Mouse (Mus musculus): ENCODE measurements at regions not wholly inside any gene's neighbourhood (a gene's known extent, or its start where the extent isn't known, plus 50 kb on each side); places are given as distances from the start of the nearest gene placed in this dataset.
A peak's percentile ranks its signal among the peaks of the same experiment; 100 is the strongest.

- no peaks in the 10 kb centered on the region for H3K4me1 ChIP-seq (replicated peaks)
Observed at GRCm38 (mm10) chr10:124603061-124603460, 786.2 kb downstream of the Slc16a7 start.

DNA sequence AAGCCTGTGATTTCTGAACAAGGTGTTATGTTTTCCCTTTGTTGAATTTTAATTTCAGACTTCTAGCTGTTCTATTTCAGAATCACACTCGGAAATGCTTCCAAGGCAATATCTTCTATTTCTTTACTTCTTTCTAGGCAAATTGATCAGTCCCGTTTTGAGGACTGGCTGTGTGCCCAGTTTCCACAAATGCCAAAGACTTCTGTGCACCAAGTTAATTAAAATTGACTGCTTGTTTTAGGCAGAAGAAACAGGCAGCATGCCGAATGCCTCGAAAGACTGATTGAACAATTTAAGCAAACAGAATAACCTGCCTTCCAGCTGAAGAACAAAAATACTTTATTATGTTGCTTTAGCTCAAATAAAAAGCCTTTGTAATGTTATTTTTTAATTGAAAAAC lies 818.5 kb downstream of the Slc16a7 start:
- Histone ChIP-seq H3K4me2 (replicated peaks) (no peak overlapping the region), H3K4me3 (replicated peaks) (no peak overlapping the region), H3K9me3 (no peaks in the 10 kb centered on the region), H3K27ac (no peak overlapping the region), H3K27me3 (replicated peaks) (no peaks in the 10 kb centered on the region), H3K9ac (no peak overlapping the region), H3K36me3 (no peaks in the 10 kb centered on the region), H3K4me1 (replicated peaks) (no peaks in the 10 kb centered on the region)
- WGBS: 71% methylated on average over 4 of the region's 4 CpGs
- no peak for ATAC-seq

More at GRCm38 (mm10) chr10:124603061-124603460, 786.2 kb downstream of the Slc16a7 start:
- ATAC-seq: no peak
- Histone ChIP-seq H3K4me3 (replicated peaks) (no peak overlapping the region), H3K9me3 (no peaks in the 10 kb centered on the region), H3K9ac (no peak overlapping the region), H3K4me2 (replicated peaks) (no peak overlapping the region), H3K36me3 (no peaks in the 10 kb centered on the region), H3K27ac (no peak overlapping the region), H3K27me3 (replicated peaks) (no peaks in the 10 kb centered on the region)

GRCm38 (mm10) chr10:124563626-124564025 lies 825.6 kb downstream of the Slc16a7 start:
- H3K4me2 ChIP-seq (replicated peaks): no peak overlapping the region
- no peaks in the 10 kb centered on the region for H3K4me1 ChIP-seq (replicated peaks)
- H3K9ac ChIP-seq: no peak overlapping the region
- H3K27ac ChIP-seq: no peak overlapping the region
- no peaks in the 10 kb centered on the region for H3K9me3 ChIP-seq
- H3K4me3 ChIP-seq (replicated peaks): no peak overlapping the region
- H3K27me3 ChIP-seq (replicated peaks): no peaks in the 10 kb centered on the region
- H3K36me3 ChIP-seq: no peaks in the 10 kb centered on the region
- 91% methylated on average over 6 of the region's 6 CpGs for whole genome bisulfite sequencing
- no peak for ATAC-seq

DNA sequence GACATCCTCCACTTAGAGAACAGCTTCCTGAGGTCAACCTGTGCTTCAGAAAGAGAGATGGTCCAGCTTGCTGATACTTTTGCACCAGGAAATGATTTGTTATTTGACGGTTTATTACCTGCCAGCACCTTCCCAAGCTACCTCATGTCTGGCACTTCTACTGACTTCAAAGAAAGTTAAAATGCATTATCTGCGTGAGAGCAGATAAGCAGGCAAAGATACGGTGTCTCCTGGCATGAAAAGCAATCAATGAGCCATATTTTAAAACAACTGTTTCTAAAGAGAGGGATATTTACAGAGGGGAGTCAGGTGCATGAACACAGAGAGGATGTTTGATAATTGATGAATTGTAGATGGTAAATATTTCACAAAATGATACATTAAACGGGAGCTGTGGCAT lies 861.1 kb downstream of the Slc16a7 start:
- H3K27me3 ChIP-seq (replicated peaks): no peaks in the 10 kb centered on the region
- no peak overlapping the region for H3K27ac ChIP-seq
- 41% methylated on average over 4 of the region's 4 CpGs for WGBS
- H3K4me3 ChIP-seq (replicated peaks): no peak overlapping the region
- H3K9me3 ChIP-seq: no peaks in the 10 kb centered on the region
- ATAC-seq: peak; percentile 59
- H3K9ac ChIP-seq: no peak overlapping the region
- no peaks in the 10 kb centered on the region for H3K36me3 ChIP-seq
- no peaks in the 10 kb centered on the region for H3K4me1 ChIP-seq (replicated peaks)
- H3K4me2 ChIP-seq (replicated peaks): no peak overlapping the region

All from intestine, embryonic 15.5 days (tissue).